Mouse (Mus musculus) forebrain, embryonic 12.5 days (tissue): ENCODE data around the gene Snx10. TPM values are rescaled to one million over a fixed set of nuclear protein-coding genes. Genes with fewer than 3 reads are reported as not detected.

Source experiments
- ATAC-seq: fragments of 200-750 bp; cut with Nextera tagmentation; 2 replicates; pipeline ENCODE4 v1.8.0; 2017; ENCODE audit warnings: moderate TSS enrichment; ENCODE audit not compliant: low FRiP score
- H3K27ac ChIP-seq: fragments of 300-500 bp; sonication (generic); 2 replicates; pipeline ENCODE4 v1.5.1; 2016; ENCODE audit warnings: mild to moderate bottlenecking
- H3K27me3 ChIP-seq: fragments of 300-500 bp; sonication (generic); 2 replicates; pipeline ENCODE4 v1.6.1; 2016; ENCODE audit warnings: mild to moderate bottlenecking
- H3K36me3 ChIP-seq: fragments of 300-500 bp; sonication (generic); replicated peaks from 2 replicates; pipeline ENCODE4 v1.6.1; 2016; ENCODE audit warnings: mild to moderate bottlenecking
- H3K4me1 ChIP-seq: fragments of 300-500 bp; sonication (generic); 2 replicates; pipeline ENCODE4 v1.6.1; 2016
- H3K4me2 ChIP-seq: fragments of 300-500 bp; sonication (generic); 2 replicates; pipeline ENCODE4 v1.6.1; 2016; ENCODE audit warnings: mild to moderate bottlenecking, moderate library complexity
- H3K4me3 ChIP-seq: fragments of 300-500 bp; sonication (generic); replicated peaks from 2 replicates; pipeline ENCODE4 v1.5.1; 2016; ENCODE audit warnings: mild to moderate bottlenecking
- H3K9ac ChIP-seq: fragments of 300-500 bp; sonication (generic); 2 replicates; pipeline ENCODE4 v1.6.1; 2016; ENCODE audit warnings: mild to moderate bottlenecking
- H3K9me3 ChIP-seq: fragments of 300-500 bp; sonication (generic); 2 replicates; pipeline ENCODE4 v1.6.1; 2016
- WGBS: fragments of 180-500 bp; shearing (Covaris S2); methylation state at CpG from one replicate; pipeline ENCODE4 v1.1.7; 2016; 5-methylcytosine and 5-hydroxymethylcytosine counted together
- microRNA-seq: library from miRNA; unstranded; fragments of <30 nt; microRNA quantifications from one replicate; pipeline ENCODE4, GENCODE M21; 2017
- polyA plus RNA-seq: library from polyadenylated mRNA; unstranded; fragments of >200 nt; fragmentation: Nextera tagmentation; extraction: Ambion mirVana; gene quantifications from 2 replicates; pipeline ENCODE4 v1.2.1, GENCODE M21; 2016

Gene Snx10
- polyA plus RNA-seq, 1 experiment from 2014 or later, result 39.8 TPM

DNA sequence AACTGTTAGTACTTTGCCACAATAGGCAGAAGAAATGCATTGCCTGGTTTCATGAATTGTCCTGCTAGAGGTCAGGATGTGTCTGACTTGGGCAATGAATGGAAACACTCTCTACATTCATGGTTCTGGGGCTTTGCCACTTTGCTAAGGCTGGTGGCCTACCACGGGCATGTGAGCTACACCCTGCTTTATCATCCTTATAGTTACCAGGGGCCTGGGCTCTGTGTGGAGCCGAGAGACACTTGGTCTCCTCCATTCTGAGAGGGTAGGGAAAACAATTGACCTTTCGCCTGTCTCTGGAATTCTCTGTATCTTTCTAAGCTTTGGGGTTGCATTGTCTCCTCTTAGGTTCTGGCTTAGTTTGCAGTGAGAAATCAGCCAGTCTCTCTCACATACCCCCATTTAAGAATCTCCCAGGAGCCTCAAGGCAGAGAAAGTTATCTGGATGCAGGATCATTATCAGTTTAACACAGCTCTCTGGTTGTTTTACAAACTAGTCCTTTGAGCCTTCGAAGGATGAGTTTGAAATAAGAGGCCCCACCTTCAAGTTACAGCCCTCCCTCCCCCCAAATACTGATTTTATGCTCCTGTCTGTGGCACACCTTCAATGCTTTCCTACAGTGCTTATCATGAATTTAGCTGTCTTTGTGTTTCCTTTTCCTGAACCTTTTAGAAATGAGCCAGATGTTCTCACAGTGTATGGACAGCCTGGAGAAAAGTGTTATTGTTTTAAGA lies 109.4 kb downstream of the Snx10 start:
- no peak overlapping the region for H3K27ac ChIP-seq
- ATAC-seq, result no peak
- H3K9me3 ChIP-seq, result no peaks in the 10 kb centered on the region
- no peak overlapping the region for H3K4me2 ChIP-seq
- 84% methylated on average over 4 of the region's 4 CpGs for WGBS
- no peaks in the 10 kb centered on the region; the same call in 1 of the 2 replicates for H3K4me1 ChIP-seq
- no peak overlapping the region for H3K4me3 ChIP-seq
- H3K36me3 ChIP-seq, result no peaks in the 10 kb centered on the region
- no peak overlapping the region for H3K9ac ChIP-seq
- H3K27me3 ChIP-seq, result no peaks in the 10 kb centered on the region

DNA sequence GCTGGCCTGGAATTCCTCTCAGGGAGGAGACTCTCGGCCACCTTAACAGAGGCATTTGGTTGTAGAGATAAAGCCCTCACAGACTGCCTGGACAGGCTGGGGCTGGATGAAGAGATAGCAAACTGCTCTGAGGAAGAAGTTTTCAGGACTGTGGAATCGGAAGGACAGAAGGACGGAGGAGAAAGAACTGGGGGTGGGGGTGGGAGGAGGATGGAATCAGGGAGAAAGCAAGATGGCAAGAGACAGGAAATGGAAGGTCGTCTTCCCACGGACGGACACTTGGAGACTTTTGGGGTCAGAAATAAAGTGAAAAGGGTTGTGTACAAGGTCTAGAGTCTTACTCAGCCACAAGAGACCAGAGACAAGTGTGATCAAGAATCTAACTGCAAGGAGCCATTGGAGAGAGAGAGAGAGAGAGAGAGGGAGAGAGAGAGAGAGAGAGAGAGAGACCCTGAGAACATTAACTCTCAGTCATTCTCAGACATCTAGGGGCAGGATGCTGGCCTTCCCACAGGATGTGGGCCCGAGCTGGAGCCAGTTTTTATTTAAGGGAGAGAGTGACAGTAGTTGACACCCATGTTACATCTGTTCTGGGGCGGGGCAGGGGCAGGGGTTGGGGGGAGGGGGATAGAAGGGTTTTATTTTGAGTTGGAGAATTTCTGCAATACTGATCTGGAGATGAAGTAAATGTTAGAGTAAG lies 110.1 kb downstream of the Snx10 start:
- no peak overlapping the region for H3K9ac ChIP-seq
- H3K4me3 ChIP-seq, result no peak overlapping the region
- no peak overlapping the region for H3K4me2 ChIP-seq
- no peaks in the 10 kb centered on the region for H3K27me3 ChIP-seq
- no peaks in the 10 kb centered on the region; the same call in 1 of the 2 replicates for H3K4me1 ChIP-seq
- H3K27ac ChIP-seq, result no peak overlapping the region
- no peaks in the 10 kb centered on the region for H3K9me3 ChIP-seq
- no peaks in the 10 kb centered on the region for H3K36me3 ChIP-seq
- ATAC-seq, result no peak
- 72% methylated on average over 8 of the region's 8 CpGs for WGBS

DNA sequence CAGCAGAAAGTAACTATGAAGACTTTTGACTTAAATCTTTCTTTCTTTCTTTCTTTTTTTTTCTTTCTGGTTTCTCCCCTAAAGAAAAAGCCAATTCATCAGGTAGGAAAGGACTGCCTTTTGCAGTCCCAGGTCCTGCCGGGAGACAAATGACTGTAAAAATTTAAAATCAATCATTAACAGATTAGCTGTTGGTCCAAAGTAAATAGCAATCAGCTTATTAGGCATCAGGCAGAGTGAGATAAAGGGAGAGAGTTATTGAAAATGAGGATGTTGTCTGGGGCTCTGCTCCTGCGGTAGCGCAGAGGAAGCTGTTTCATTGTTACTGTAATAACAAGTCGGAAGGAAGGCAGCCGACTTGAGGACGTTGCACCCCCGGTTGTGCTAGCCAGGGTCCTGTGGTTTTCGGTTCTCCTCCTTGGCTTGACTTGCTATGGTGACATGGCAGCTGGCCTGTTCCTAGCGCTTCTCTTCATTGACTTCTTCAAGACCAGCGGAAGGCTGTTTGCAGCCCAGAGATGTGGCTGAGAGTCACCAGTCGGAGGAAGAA lies 112.4 kb downstream of the Snx10 start:
- H3K4me3 ChIP-seq, result no peak overlapping the region
- peaks cover 4% of the 10 kb centered on the region; the same call in 1 of the 2 replicates for H3K4me1 ChIP-seq
- H3K27ac ChIP-seq, result no peak overlapping the region
- no peak for ATAC-seq
- H3K9ac ChIP-seq, result no peak overlapping the region
- H3K36me3 ChIP-seq, result no peaks in the 10 kb centered on the region
- H3K27me3 ChIP-seq, result no peaks in the 10 kb centered on the region
- 73% methylated on average over 11 of the region's 11 CpGs for WGBS
- H3K9me3 ChIP-seq, result no peaks in the 10 kb centered on the region
- H3K4me2 ChIP-seq, result no peak overlapping the region

Small RNA genes lying within 50 kb of the gene (microRNA-seq; reads per million reads assigned to microRNA genes)
- not detected for gene Gm22914

Other genes starting within 250 kb of the Snx10 start
- 2.2 and 2.3 TPM in 2 replicates for gene Nfe2l3, start 91.2 kb upstream of the Snx10 start, polyA plus RNA-seq
- gene Hnrnpa2b1, start 54.0 kb upstream of the Snx10 start, polyA plus RNA-seq, result 2,862 and 3,130 TPM in 2 replicates
- 719 and 759 TPM in 2 replicates for gene Cbx3, start 53.5 kb upstream of the Snx10 start, polyA plus RNA-seq